Mouse (Mus musculus) neural tube, embryonic 13.5 days (tissue): ENCODE measurements around the gene Sync. TPM values are rescaled to one million over a fixed set of nuclear protein-coding genes. Genes with fewer than 3 reads are reported as not detected.

Source experiments
- ATAC-seq: fragments of 200-750 bp; cut with Nextera tagmentation; 2 replicates; pipeline ENCODE4 v1.8.0; 2017; ENCODE audit warnings: low read depth, mild to moderate bottlenecking, moderate TSS enrichment, moderate library complexity
- H3K27ac ChIP-seq: fragments of 300-500 bp; sonication (generic); replicated peaks from 2 replicates; pipeline ENCODE4 v1.5.1; 2015; ENCODE audit warnings: moderate library complexity, mild to moderate bottlenecking, inconsistent platforms
- H3K27me3 ChIP-seq: fragments of 300-500 bp; sonication (generic); 2 replicates; pipeline ENCODE4 v1.6.1; 2015; ENCODE audit warnings: mild to moderate bottlenecking, inconsistent platforms
- H3K36me3 ChIP-seq: fragments of 300-500 bp; sonication (generic); 2 replicates; pipeline ENCODE4 v1.6.1; 2015; ENCODE audit warnings: mild to moderate bottlenecking, inconsistent platforms
- H3K4me1 ChIP-seq: fragments of 300-500 bp; sonication (generic); replicated peaks from 2 replicates; pipeline ENCODE4 v1.6.1; 2015; ENCODE audit warnings: inconsistent platforms
- H3K4me2 ChIP-seq: fragments of 300-500 bp; sonication (generic); 2 replicates; pipeline ENCODE4 v1.6.1; 2015; ENCODE audit warnings: inconsistent platforms, mild to moderate bottlenecking, moderate library complexity
- H3K4me3 ChIP-seq: fragments of 300-500 bp; sonication (generic); 2 replicates; pipeline ENCODE4 v1.5.1; 2015; ENCODE audit warnings: mild to moderate bottlenecking, inconsistent platforms
- H3K9ac ChIP-seq: fragments of 300-500 bp; sonication (generic); 2 replicates; pipeline ENCODE4 v1.6.1; 2015; ENCODE audit warnings: moderate library complexity, mild to moderate bottlenecking, inconsistent platforms
- H3K9me3 ChIP-seq: fragments of 300-500 bp; sonication (generic); 2 replicates; pipeline ENCODE4 v1.6.1; 2016; ENCODE audit warnings: inconsistent platforms
- WGBS: fragments of 180-500 bp; shearing (Covaris S2); methylation state at CpG from one replicate; pipeline ENCODE4 v1.1.7; 2015; 5-methylcytosine and 5-hydroxymethylcytosine counted together
- polyA plus RNA-seq: library from polyadenylated mRNA; unstranded; fragments of >200 nt; fragmentation: Nextera tagmentation; extraction: Ambion mirVana; gene quantifications from 2 replicates; pipeline ENCODE4 v1.2.1, GENCODE M21; 2015

Gene Sync
- polyA plus RNA-seq, 1 experiment from 2014 or later: 3.2 TPM

- H3K4me3 ChIP-seq: no peak overlapping the region
- 95% methylated on average over 1 of the region's 1 CpGs for WGBS
Observed at GRCm38 (mm10) chr4:129323491-129323890, 36.1 kb downstream of the Sync start.

DNA sequence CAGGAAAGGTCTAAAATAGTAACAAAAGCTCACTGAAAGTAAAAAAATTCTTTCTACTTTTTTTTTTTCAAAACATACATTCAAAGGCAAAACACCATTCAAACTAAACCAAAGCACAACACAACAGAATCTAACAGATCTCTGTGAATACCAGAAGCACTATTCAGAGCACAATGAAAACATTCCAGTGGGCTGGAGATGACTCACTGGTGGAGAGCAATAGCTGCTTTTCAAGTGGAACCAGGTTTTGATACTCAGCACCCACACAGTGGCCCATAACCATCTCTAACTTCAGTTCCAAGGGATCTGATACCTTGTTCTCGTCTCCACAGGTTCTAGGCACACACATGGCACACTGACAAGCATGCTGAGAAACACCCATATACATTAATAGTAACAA lies 37.3 kb downstream of the Sync start:
- Histone ChIP-seq H3K27me3 (no peaks in the 10 kb centered on the region), H3K36me3 (peaks cover 72% of the 10 kb centered on the region), H3K4me3 (no peak overlapping the region), H3K4me1 (0 out of 2 replicates have a peak, but pooled peaks cover 4% of the 10 kb centered on the region), H3K4me2 (no peak overlapping the region), H3K27ac (no peak overlapping the region), H3K9me3 (no peaks in the 10 kb centered on the region), H3K9ac (no peak overlapping the region)
- no peak for ATAC-seq
- 80% methylated on average over 1 of the region's 1 CpGs for WGBS

More at GRCm38 (mm10) chr4:129323491-129323890, 36.1 kb downstream of the Sync start:
- no peaks in the 10 kb centered on the region for H3K27me3 ChIP-seq
- H3K4me2 ChIP-seq: no peak overlapping the region
- H3K27ac ChIP-seq: no peak overlapping the region
- H3K4me1 ChIP-seq: 0 out of 2 replicates have a peak, but pooled peaks cover 4% of the 10 kb centered on the region
- H3K9me3 ChIP-seq: no peaks in the 10 kb centered on the region
- H3K36me3 ChIP-seq: peaks cover 72% of the 10 kb centered on the region
- no peak for ATAC-seq
- H3K9ac ChIP-seq: no peak overlapping the region

DNA sequence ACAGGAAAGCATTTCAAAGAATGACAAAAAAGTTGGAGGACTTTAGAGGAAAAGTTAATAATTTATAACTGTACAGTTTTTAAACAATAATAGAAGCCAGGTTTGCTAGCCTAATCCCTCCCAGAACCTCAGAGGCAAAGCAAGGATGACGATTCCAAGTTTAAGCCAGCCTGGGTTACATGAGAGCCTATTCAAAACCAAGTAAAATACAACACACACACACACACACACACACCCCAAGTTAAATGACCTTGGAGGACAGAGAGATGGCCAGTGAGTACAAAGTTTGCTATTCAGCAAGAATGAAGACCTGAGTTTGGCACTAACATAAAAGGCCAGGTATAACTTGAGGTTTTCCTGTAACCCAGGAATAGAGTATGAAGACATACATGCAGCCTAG lies 38.8 kb downstream of the Sync start:
- no peak overlapping the region for H3K9ac ChIP-seq
- H3K4me1 ChIP-seq: peaks cover 16% of the 10 kb centered on the region
- no peak for ATAC-seq
- peaks cover 70% of the 10 kb centered on the region for H3K36me3 ChIP-seq
- no peak overlapping the region for H3K4me3 ChIP-seq
- no peak overlapping the region for H3K4me2 ChIP-seq
- 94% methylated on average over 1 of the region's 1 CpGs for WGBS
- no peaks in the 10 kb centered on the region for H3K27me3 ChIP-seq
- no peaks in the 10 kb centered on the region for H3K9me3 ChIP-seq
- H3K27ac ChIP-seq: no peak overlapping the region

- H3K9me3 ChIP-seq: no peaks in the 10 kb centered on the region
- H3K4me1 ChIP-seq: peaks cover 53% of the 10 kb centered on the region
- peak overlapping the region; percentile 95 for H3K4me3 ChIP-seq
- ATAC-seq: no peak
- peaks cover 39% of the 10 kb centered on the region for H3K36me3 ChIP-seq
- WGBS: 28% methylated on average over 1 of the region's 1 CpGs
- H3K27me3 ChIP-seq: no peaks in the 10 kb centered on the region
- H3K27ac ChIP-seq: 0 out of 2 replicates have a peak overlapping the region, but pooled peaks have one; percentile 18
- peak overlapping the region; percentile 98 for H3K9ac ChIP-seq
- H3K4me2 ChIP-seq: peak overlapping the region; percentile 74
Observed at GRCm38 (mm10) chr4:129332846-129333245, 45.4 kb downstream of the Sync start.

DNA sequence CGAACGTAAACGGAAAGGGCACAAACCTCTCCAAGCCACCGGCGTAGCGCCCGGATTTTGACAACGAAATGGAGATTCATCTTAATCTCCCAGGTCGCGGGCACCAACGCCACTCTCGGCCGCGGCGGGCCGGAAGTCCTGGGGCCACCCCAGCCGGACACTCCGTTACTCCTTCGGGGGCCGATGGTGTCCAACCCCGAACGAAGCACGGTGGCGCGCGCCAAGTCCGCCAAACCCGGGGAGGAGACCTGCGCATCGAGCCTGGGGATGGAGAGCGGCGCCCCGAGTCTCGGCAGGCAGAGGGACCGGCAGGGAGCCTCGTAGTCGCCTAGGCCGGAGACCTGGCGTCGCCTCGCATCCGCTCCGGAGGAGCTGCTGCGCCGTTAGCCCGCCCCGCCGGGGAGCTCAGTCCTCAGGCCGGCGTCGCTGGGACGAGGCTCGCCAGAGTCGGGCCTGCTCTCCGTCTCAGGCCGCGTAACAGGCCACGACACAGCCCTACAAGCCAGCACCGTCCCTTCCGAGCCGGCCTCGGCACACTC lies 47.3 kb downstream of the Sync start:
- no peaks in the 10 kb centered on the region for H3K9me3 ChIP-seq
- peak overlapping the region; percentile 98 for H3K27ac ChIP-seq
- WGBS: under 1% methylated on average over 62 of the region's 62 CpGs
- H3K4me1 ChIP-seq: peaks cover 53% of the 10 kb centered on the region
- ATAC-seq: no peak; the same call in 1 of the 2 replicates
- H3K4me2 ChIP-seq: peak overlapping the region; percentile 74
- peak overlapping the region; percentile 95 for H3K4me3 ChIP-seq
- peaks cover 23% of the 10 kb centered on the region for H3K36me3 ChIP-seq
- H3K9ac ChIP-seq: peak overlapping the region; percentile 98
- no peaks in the 10 kb centered on the region for H3K27me3 ChIP-seq

- H3K4me2 ChIP-seq: peak within 1 kb of the TSS; percentile 83
- H3K27ac ChIP-seq: peak within 1 kb of the TSS; percentile 99
- no peaks in the 10 kb centered on the region for H3K9me3 ChIP-seq
- peak within 1 kb of the TSS; percentile 98 for H3K9ac ChIP-seq
- H3K4me1 ChIP-seq: peaks cover 48% of the 10 kb centered on the region
- H3K4me3 ChIP-seq: peak within 1 kb of the TSS; percentile 95
- WGBS: under 1% methylated on average over 73 of the region's 73 CpGs
- no peaks in the 10 kb centered on the region for H3K27me3 ChIP-seq
- ATAC-seq: peak; percentile 98
- H3K36me3 ChIP-seq: peaks cover 18% of the 10 kb centered on the region
Observed at GRCm38 (mm10) chr4:129335216-129336074, 48.0 kb downstream of the Sync start, which contains the start of the genes Rbbp4 and Zbtb8os. Rbbp4 (minus strand) TSS chr4:129335370. Zbtb8os (plus strand) TSS chr4:129335695.

DNA sequence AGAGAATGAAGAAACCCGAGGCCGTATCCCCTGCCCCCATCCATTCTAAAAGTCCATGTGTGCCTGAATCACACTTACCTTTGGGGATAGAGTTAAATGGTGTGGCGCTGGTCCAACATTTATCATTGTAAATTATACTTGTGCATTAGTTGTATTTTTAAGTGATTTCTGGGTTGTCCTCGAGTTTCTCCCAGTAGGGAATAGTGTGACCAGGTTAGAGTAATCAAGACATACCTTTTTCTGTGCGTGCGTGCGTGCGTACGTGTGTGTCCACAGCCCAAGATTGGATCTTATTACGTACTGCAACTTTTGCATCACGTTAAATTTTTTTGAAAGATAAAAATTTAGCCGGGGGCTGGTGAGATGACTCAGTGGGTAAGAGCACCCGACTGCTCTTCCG lies 48.9 kb downstream of the Sync start:
- peaks cover 10% of the 10 kb centered on the region for H3K36me3 ChIP-seq
- WGBS: 49% methylated on average over 14 of the region's 14 CpGs
- H3K27me3 ChIP-seq: no peaks in the 10 kb centered on the region
- peak overlapping the region; percentile 99 for H3K27ac ChIP-seq
- H3K9me3 ChIP-seq: no peaks in the 10 kb centered on the region
- peak overlapping the region; percentile 80 for H3K9ac ChIP-seq
- peak overlapping the region; percentile 62 for H3K4me3 ChIP-seq
- H3K4me1 ChIP-seq: peaks cover 40% of the 10 kb centered on the region
- H3K4me2 ChIP-seq: peak overlapping the region; percentile 83
- no peak for ATAC-seq

DNA sequence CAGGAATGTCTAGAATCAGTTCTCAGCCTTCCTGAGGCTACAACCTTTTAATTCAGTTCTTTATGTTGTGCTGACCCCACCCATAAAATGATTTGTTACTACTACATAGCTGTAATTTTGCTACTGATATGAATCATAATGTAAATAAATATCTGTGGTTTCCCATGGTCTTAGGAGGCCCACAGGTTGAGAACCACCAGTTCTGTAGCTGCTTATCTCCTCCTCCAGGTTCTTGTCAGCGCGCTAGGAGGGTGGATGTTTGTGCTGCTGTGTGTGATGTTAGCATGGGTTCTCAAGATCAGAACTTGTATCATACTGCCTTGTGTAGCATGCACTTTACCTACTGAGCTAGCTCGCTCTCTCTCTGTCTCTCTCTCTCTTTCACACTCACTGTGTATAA lies 52.3 kb downstream of the Sync start:
- H3K27ac ChIP-seq: no peak overlapping the region
- H3K36me3 ChIP-seq: peaks cover 32% of the 10 kb centered on the region
- H3K4me1 ChIP-seq: peaks cover 12% of the 10 kb centered on the region
- no peak for ATAC-seq
- WGBS: 100% methylated on average over 3 of the region's 3 CpGs
- no peak overlapping the region for H3K9ac ChIP-seq
- H3K9me3 ChIP-seq: no peaks in the 10 kb centered on the region
- H3K27me3 ChIP-seq: no peaks in the 10 kb centered on the region
- H3K4me2 ChIP-seq: no peak overlapping the region
- no peak overlapping the region for H3K4me3 ChIP-seq

DNA sequence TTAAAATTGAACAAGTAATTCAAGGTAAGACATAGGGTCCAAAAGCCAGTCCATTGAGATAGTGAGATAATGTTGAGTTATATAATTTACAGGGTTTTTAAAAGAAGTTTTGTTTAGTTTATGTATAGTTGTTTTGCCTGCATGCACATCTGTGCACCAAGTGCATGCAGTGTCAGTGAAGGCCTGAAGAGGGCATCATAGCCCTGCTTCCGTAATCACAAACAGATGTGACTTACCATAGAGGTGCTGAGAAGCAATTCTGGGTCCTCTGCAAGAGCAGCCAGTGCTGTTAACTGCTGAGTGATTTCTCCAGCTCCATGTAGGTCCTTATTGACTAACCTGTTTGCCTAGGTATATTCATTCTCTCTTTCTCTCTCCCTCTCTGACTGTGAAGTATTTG lies 54.5 kb downstream of the Sync start:
- Histone ChIP-seq H3K4me1 (peaks cover 3% of the 10 kb centered on the region), H3K9me3 (no peaks in the 10 kb centered on the region), H3K27ac (no peak overlapping the region), H3K9ac (no peak overlapping the region), H3K4me3 (no peak overlapping the region), H3K27me3 (no peaks in the 10 kb centered on the region), H3K36me3 (peaks cover 50% of the 10 kb centered on the region), H3K4me2 (no peak overlapping the region)
- no peak for ATAC-seq
- 89% methylated on average over 1 of the region's 1 CpGs for WGBS

- Histone ChIP-seq H3K9me3 (no peaks in the 10 kb centered on the region), H3K36me3 (peaks cover 52% of the 10 kb centered on the region), H3K27me3 (no peaks in the 10 kb centered on the region), H3K27ac (no peak overlapping the region), H3K9ac (no peak overlapping the region), H3K4me1 (no peaks in the 10 kb centered on the region), H3K4me2 (no peak overlapping the region), H3K4me3 (no peak overlapping the region)
- WGBS: 85% methylated on average over 2 of the region's 2 CpGs
- no peak for ATAC-seq
Observed at GRCm38 (mm10) chr4:129342705-129343104, 55.3 kb downstream of the Sync start.

DNA sequence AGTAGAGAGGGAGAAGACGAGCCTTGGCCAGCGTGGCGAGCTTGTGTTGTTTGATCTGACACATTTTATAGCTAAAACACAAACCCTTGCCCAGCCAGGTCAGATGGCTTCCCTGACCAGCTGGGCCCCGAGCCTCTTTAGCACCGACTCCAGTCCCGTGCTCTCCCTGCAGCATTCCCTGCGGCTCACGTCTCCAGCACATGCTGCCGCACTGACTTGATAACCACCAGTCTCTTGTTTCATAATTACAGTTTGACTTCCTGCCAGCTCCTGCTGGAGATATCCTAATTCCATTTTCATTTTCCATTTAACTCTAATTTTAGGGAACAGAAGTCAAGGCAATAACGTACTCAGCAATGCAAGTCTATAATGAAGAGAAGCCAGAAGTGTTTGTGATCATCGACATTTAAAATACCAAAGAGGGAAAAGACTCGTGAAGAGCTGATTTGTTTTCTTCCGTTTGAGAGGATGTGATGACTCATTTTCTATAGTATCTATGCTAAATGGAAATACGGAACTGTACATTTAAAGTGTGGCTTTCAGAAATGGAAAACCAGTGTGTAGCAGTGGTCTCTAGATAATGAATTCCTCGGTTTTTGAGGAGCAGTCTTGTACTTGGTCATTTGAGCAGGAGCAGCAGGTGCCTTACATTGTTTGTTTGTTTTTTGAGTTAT lies 59.2 kb downstream of the Sync start:
- Histone ChIP-seq H3K4me3 (no peak overlapping the region), H3K9ac (no peak overlapping the region), H3K27ac (no peak overlapping the region), H3K36me3 (peaks cover 59% of the 10 kb centered on the region), H3K9me3 (no peaks in the 10 kb centered on the region), H3K27me3 (no peaks in the 10 kb centered on the region), H3K4me2 (no peak overlapping the region), H3K4me1 (no peaks in the 10 kb centered on the region)
- WGBS: 87% methylated on average over 15 of the region's 15 CpGs
- ATAC-seq: no peak

GRCm38 (mm10) chr4:129350644-129351043 lies 63.2 kb downstream of the Sync start:
- Histone ChIP-seq H3K9ac (no peak overlapping the region), H3K36me3 (peaks cover 49% of the 10 kb centered on the region), H3K9me3 (no peaks in the 10 kb centered on the region), H3K4me3 (no peak overlapping the region), H3K4me1 (no peaks in the 10 kb centered on the region), H3K4me2 (no peak overlapping the region), H3K27me3 (no peaks in the 10 kb centered on the region), H3K27ac (no peak overlapping the region)
- WGBS: 11% methylated on average over 1 of the region's 1 CpGs
- ATAC-seq: peak; percentile 79; the same call in 1 of the 2 replicates
